Mouse (Mus musculus) embryonic facial prominence, embryonic 15.5 days (tissue): Measurements from ENCODE around the gene Nop9. TPM values are rescaled to one million over a fixed set of nuclear protein-coding genes. Genes with fewer than 3 reads are reported as not detected.
A peak's percentile ranks its signal among the peaks of the same experiment; 100 is the strongest.

Experiments used
- ATAC-seq: fragments of 200-750 bp; cut with Nextera tagmentation; 2 replicates; pipeline ENCODE4 v1.8.0; 2017; ENCODE audit warnings: low read depth, moderate TSS enrichment; ENCODE audit not compliant: insufficient number of reproducible peaks, low FRiP score, low TSS enrichment
- H3K27ac ChIP-seq: fragments of 300-500 bp; sonication (generic); replicated peaks from 2 replicates; pipeline ENCODE4 v1.5.1; 2015; ENCODE audit warnings: mild to moderate bottlenecking, inconsistent platforms
- H3K27me3 ChIP-seq: fragments of 300-500 bp; sonication (generic); 2 replicates; pipeline ENCODE4 v1.6.1; 2015; ENCODE audit warnings: inconsistent platforms
- H3K36me3 ChIP-seq: fragments of 300-500 bp; sonication (generic); 2 replicates; pipeline ENCODE4 v1.6.1; 2015; ENCODE audit warnings: mild to moderate bottlenecking, inconsistent platforms
- H3K4me1 ChIP-seq: fragments of 300-500 bp; sonication (generic); 2 replicates; pipeline ENCODE4 v1.6.1; 2015; ENCODE audit warnings: inconsistent platforms
- H3K4me2 ChIP-seq: fragments of 300-500 bp; sonication (generic); replicated peaks from 2 replicates; pipeline ENCODE4 v1.6.1; 2015; ENCODE audit warnings: mild to moderate bottlenecking, inconsistent platforms
- H3K4me3 ChIP-seq: fragments of 300-500 bp; sonication (generic); replicated peaks from 2 replicates; pipeline ENCODE4 v1.5.1; 2015; ENCODE audit warnings: mild to moderate bottlenecking, inconsistent platforms
- H3K9ac ChIP-seq: fragments of 300-500 bp; sonication (generic); 2 replicates; pipeline ENCODE4 v1.6.1; 2015; ENCODE audit warnings: inconsistent platforms
- H3K9me3 ChIP-seq: fragments of 300-500 bp; sonication (generic); replicated peaks from 2 replicates; pipeline ENCODE4 v1.6.1; 2016; ENCODE audit warnings: inconsistent platforms
- WGBS: fragments of 180-500 bp; shearing (Covaris S2); methylation state at CpG from one replicate; pipeline ENCODE4 v1.1.7; 2015; 5-methylcytosine and 5-hydroxymethylcytosine counted together
- polyA plus RNA-seq: library from polyadenylated mRNA; unstranded; fragments of >200 nt; fragmentation: Nextera tagmentation; extraction: Ambion mirVana; gene quantifications from 2 replicates; pipeline ENCODE4 v1.2.1, GENCODE M21; 2015

Nop9 gene
- polyA plus RNA-seq, 1 experiment from 2014 or later, result 37.3 TPM

- no peak for ATAC-seq
- H3K4me3 ChIP-seq, result no peak overlapping the region
- WGBS, result 37% methylated on average over 3 of the region's 3 CpGs
- H3K9me3 ChIP-seq, result no peaks in the 10 kb centered on the region
- peaks cover 19% of the 10 kb centered on the region for H3K36me3 ChIP-seq
- H3K9ac ChIP-seq, result no peak overlapping the region
- no peak overlapping the region for H3K4me2 ChIP-seq
- H3K4me1 ChIP-seq, result peaks cover 16% of the 10 kb centered on the region
- no peak overlapping the region for H3K27ac ChIP-seq
- 0 out of 2 replicates have a peak, but pooled peaks cover 5% of the 10 kb centered on the region for H3K27me3 ChIP-seq
Measured at GRCm38 (mm10) chr14:55777176-55777575, 31.7 kb downstream of the Nop9 start.

- Histone ChIP-seq H3K36me3 (peaks cover 19% of the 10 kb centered on the region), H3K4me1 (peaks cover 20% of the 10 kb centered on the region), H3K4me2 (no peak overlapping the region), H3K27ac (no peak overlapping the region), H3K9ac (no peak overlapping the region), H3K9me3 (no peaks in the 10 kb centered on the region), H3K4me3 (no peak overlapping the region), H3K27me3 (0 out of 2 replicates have a peak, but pooled peaks cover 9% of the 10 kb centered on the region)
- no peak for ATAC-seq
- WGBS, result 84% methylated on average over 11 of the region's 11 CpGs
Measured at GRCm38 (mm10) chr14:55777806-55778205, 32.3 kb downstream of the Nop9 start.

- no peak for ATAC-seq
- H3K4me1 ChIP-seq, result peaks cover 25% of the 10 kb centered on the region
Measured at GRCm38 (mm10) chr14:55778686-55779085, 33.2 kb downstream of the Nop9 start.

GRCm38 (mm10) chr14:55779656-55780055, 34.2 kb downstream of the Nop9 start:
- Histone ChIP-seq H3K4me2 (no peak overlapping the region), H3K27me3 (0 out of 2 replicates have a peak, but pooled peaks cover 13% of the 10 kb centered on the region), H3K36me3 (peaks cover 17% of the 10 kb centered on the region), H3K4me3 (no peak overlapping the region), H3K9ac (no peak overlapping the region), H3K9me3 (no peaks in the 10 kb centered on the region), H3K4me1 (peaks cover 28% of the 10 kb centered on the region), H3K27ac (no peak overlapping the region)
- ATAC-seq, result no peak
- WGBS, result 59% methylated on average over 16 of the region's 16 CpGs

More at GRCm38 (mm10) chr14:55778686-55779085, 33.2 kb downstream of the Nop9 start:
- no peak overlapping the region for H3K4me2 ChIP-seq
- H3K4me3 ChIP-seq, result no peak overlapping the region
- no peaks in the 10 kb centered on the region for H3K9me3 ChIP-seq
- H3K27ac ChIP-seq, result no peak overlapping the region
- H3K9ac ChIP-seq, result no peak overlapping the region
- H3K27me3 ChIP-seq, result 0 out of 2 replicates have a peak, but pooled peaks cover 10% of the 10 kb centered on the region
- WGBS, result 88% methylated on average over 15 of the region's 15 CpGs
- H3K36me3 ChIP-seq, result peaks cover 19% of the 10 kb centered on the region

GRCm38 (mm10) chr14:55780736-55781135, 35.2 kb downstream of the Nop9 start:
- no peaks in the 10 kb centered on the region for H3K9me3 ChIP-seq
- no peak overlapping the region for H3K4me3 ChIP-seq
- H3K4me2 ChIP-seq, result no peak overlapping the region; the same call in 1 of the 2 replicates
- peaks cover 28% of the 10 kb centered on the region for H3K4me1 ChIP-seq
- no peak for ATAC-seq
- peaks cover 8% of the 10 kb centered on the region for H3K36me3 ChIP-seq
- H3K9ac ChIP-seq, result no peak overlapping the region
- 0 out of 2 replicates have a peak, but pooled peaks cover 16% of the 10 kb centered on the region for H3K27me3 ChIP-seq
- no peak overlapping the region for H3K27ac ChIP-seq
- 81% methylated on average over 11 of the region's 11 CpGs for WGBS

- peak overlapping the region; percentile 48 for H3K4me3 ChIP-seq
- H3K36me3 ChIP-seq, result peaks cover 8% of the 10 kb centered on the region
- 0 out of 2 replicates have a peak, but pooled peaks cover 16% of the 10 kb centered on the region for H3K27me3 ChIP-seq
- H3K9ac ChIP-seq, result no peak overlapping the region
- WGBS, result 11% methylated on average over 14 of the region's 14 CpGs
- peak overlapping the region; percentile 50 for H3K4me2 ChIP-seq
- H3K27ac ChIP-seq, result no peak overlapping the region; the same call in 1 of the 2 replicates
- H3K4me1 ChIP-seq, result peaks cover 28% of the 10 kb centered on the region
- ATAC-seq, result peak; percentile 61; the same call in 1 of the 2 replicates
- H3K9me3 ChIP-seq, result no peaks in the 10 kb centered on the region
Measured at GRCm38 (mm10) chr14:55781310-55781709, 35.8 kb downstream of the Nop9 start.

- WGBS, result 34% methylated on average over 9 of the region's 9 CpGs
- H3K27ac ChIP-seq, result peak overlapping the region; percentile 88
- H3K27me3 ChIP-seq, result 0 out of 2 replicates have a peak, but pooled peaks cover 19% of the 10 kb centered on the region
Measured at GRCm38 (mm10) chr14:55782361-55782960, 37.0 kb downstream of the Nop9 start.

GRCm38 (mm10) chr14:55783171-55783957, 37.9 kb downstream of the Nop9 start:
- Histone ChIP-seq H3K9me3 (no peaks in the 10 kb centered on the region), H3K9ac (peak overlapping the region; percentile 35), H3K4me2 (peak overlapping the region; percentile 76), H3K27me3 (peaks cover 26% of the 10 kb centered on the region), H3K4me3 (peak overlapping the region; percentile 48), H3K27ac (peak overlapping the region; percentile 88), H3K4me1 (peaks cover 38% of the 10 kb centered on the region), H3K36me3 (peaks cover under 1% of the 10 kb centered on the region; the same call in 1 of the 2 replicates)
- 1% methylated on average over 31 of the region's 31 CpGs for WGBS
- ATAC-seq, result peak; percentile 76

More at GRCm38 (mm10) chr14:55782361-55782960, 37.0 kb downstream of the Nop9 start:
- H3K4me2 ChIP-seq, result peak overlapping the region; percentile 76
- no peak for ATAC-seq
- H3K4me1 ChIP-seq, result peaks cover 29% of the 10 kb centered on the region
- H3K9me3 ChIP-seq, result no peaks in the 10 kb centered on the region
- H3K9ac ChIP-seq, result 0 out of 2 replicates have a peak overlapping the region, but pooled peaks have one; percentile 4
- peak overlapping the region; percentile 48 for H3K4me3 ChIP-seq
- peaks cover 8% of the 10 kb centered on the region for H3K36me3 ChIP-seq

GRCm38 (mm10) chr14:55783958-55784235, 38.4 kb downstream of the Nop9 start, which contains the start of gene Adcy4:
Gene Adcy4, minus strand, starts transcription at chr14:55784095.
- Histone ChIP-seq H3K9ac (peak within 1 kb of the TSS; percentile 35), H3K9me3 (no peaks in the 10 kb centered on the region), H3K27ac (peak within 1 kb of the TSS; percentile 88), H3K4me1 (peaks cover 41% of the 10 kb centered on the region), H3K36me3 (no peaks in the 10 kb centered on the region), H3K4me3 (peak within 1 kb of the TSS; percentile 48), H3K27me3 (peaks cover 26% of the 10 kb centered on the region), H3K4me2 (peak within 1 kb of the TSS; percentile 76)
- ATAC-seq, result no peak
- 4% methylated on average over 13 of the region's 13 CpGs for WGBS

- Histone ChIP-seq H3K27ac (no peak overlapping the region), H3K36me3 (no peaks in the 10 kb centered on the region), H3K27me3 (peaks cover 26% of the 10 kb centered on the region), H3K9ac (no peak overlapping the region), H3K4me1 (peaks cover 41% of the 10 kb centered on the region), H3K4me2 (no peak overlapping the region), H3K9me3 (no peaks in the 10 kb centered on the region), H3K4me3 (no peak overlapping the region)
- no peak for ATAC-seq
- WGBS, result 34% methylated on average over 6 of the region's 6 CpGs
Measured at GRCm38 (mm10) chr14:55785195-55785594, 39.7 kb downstream of the Nop9 start.

- Histone ChIP-seq H3K4me3 (peak overlapping the region; percentile 49), H3K27me3 (peaks cover 17% of the 10 kb centered on the region), H3K4me2 (peak overlapping the region; percentile 80), H3K4me1 (peaks cover 21% of the 10 kb centered on the region), H3K9me3 (no peaks in the 10 kb centered on the region), H3K36me3 (no peaks in the 10 kb centered on the region), H3K9ac (no peak overlapping the region), H3K27ac (no peak overlapping the region)
- ATAC-seq, result no peak
- WGBS, result 40% methylated on average over 11 of the region's 11 CpGs
Measured at GRCm38 (mm10) chr14:55787731-55788130, 42.2 kb downstream of the Nop9 start.
